Mouse (Mus musculus) neural tube, embryonic 10.5 days (tissue): ENCODE measurements around the gene Cnpy2.
A peak's percentile ranks its signal among the peaks of the same experiment; 100 is the strongest.

Experiments
- DNase-seq: peaks from one replicate; pipeline ENCODE4 v3.0.0-alpha.2; 2017; ENCODE audit warnings: low spot score; ENCODE audit errors: extremely low spot score

The Cnpy2 gene

DNA sequence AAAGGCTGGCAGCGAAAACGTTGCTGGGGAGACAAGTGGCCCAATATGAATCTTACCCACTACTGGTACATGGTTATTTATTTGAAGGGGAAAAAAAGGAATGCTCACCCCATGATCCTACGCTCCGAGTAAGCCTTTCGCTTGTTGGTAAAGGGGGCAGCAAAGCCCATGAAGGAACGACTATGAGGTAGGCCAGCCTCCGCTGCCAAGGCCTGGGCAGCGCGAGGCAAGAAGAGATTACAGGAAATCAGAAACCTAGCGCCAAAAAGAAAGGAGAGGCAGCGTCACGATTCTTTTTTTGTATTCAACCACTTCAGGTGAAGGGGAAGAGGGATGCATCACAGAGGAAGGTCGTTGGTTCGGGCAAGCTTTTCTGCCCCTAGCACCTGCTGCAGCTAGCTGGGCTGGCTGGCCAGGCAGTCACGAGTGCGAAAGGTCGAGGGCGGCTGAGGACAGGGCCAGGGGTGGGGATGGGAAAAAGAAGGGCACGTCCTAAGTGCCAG lies 45.7 kb downstream of the Cnpy2 start:
- no peak for DNase-seq

- peak; percentile 91 for DNase-seq
Observed at GRCm38 (mm10) chr10:128368402-128369217, 46.4 kb downstream of the Cnpy2 start, which contains the start of gene Coq10a. Gene Coq10a (minus strand): TSS chr10:128368997.

GRCm38 (mm10) chr10:128369218-128369543 lies 46.9 kb downstream of the Cnpy2 start:
- no peak for DNase-seq

DNA sequence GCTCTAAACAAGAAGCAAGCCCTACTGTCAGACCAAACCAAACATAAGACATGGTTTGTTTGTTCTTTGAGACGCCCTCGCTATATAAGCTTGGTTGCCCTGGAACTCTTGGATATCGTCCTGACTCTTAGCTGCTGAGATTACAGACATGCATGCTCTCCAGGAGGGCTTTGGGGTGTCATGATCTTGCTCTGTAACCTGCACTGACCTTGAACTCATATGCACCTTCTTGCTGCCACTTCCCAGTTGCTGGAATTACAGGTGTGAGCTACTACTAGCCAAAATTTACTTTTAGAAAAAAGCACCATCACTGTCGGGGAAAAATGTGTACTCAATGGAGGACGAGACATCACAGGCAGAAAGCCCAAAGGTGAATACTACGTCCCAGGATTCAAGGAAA lies 47.3 kb downstream of the Cnpy2 start:
- DNase-seq = no peak

DNA sequence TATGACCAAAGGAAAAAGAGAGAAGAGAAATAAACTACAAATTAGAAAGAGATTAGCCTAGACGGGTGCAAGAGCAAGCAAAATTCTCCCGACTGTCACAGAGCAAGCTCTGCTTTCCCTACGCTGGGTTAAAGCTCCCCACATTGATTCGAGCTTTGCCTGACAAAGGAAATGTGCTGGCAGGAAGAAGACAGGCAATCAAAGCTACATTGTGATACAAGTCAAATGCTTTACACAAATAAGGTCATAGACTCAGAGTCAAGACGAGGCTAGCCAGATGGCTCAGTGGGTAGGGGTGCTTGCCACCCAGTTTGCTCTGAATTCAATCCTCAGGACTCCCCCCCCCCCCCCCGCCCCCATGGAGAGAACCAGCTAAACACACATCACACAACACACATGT lies 47.8 kb downstream of the Cnpy2 start:
- no peak for DNase-seq

DNA sequence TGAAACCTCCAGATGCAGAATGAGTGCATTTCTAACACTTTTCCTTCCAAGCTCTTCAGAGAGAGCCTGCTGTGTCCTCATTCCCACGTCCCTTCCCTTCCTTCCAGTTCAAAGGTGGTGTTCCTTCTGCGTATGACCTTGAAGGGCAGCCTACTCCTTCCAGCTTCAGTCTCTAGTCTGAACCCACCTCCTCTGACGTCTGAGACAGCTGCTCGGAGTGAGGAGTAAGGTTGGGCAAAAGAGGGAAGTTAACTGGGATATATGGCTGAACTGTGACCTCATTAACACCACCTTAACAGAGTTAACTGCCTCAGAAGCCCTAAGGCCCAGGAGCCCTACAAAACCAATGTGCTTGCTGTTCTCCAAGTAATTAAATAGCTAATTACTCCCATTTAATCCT lies 48.3 kb downstream of the Cnpy2 start:
- DNase-seq = no peak

DNA sequence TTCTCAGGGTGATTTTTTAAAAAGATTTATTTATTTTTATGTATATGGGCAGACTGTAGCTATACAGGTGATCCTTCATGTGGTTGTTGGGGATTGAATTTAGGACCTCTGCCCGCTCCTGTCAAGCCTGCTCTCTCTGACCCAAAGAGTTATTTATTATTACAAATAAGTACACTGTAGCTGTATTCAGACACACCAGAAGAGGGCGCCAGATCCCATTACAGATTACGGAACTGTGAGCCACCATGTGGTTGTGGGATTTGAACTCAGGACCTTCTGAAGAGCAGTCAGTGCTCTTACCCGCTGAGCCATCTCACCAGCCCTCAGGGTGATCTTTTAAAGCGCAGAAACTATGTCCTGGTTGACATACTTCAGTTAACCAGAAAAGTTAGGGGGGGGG lies 49.9 kb downstream of the Cnpy2 start:
- no peak for DNase-seq

GRCm38 (mm10) chr10:128372989-128373748 lies 50.9 kb downstream of the Cnpy2 start:
- no peak for DNase-seq

DNA sequence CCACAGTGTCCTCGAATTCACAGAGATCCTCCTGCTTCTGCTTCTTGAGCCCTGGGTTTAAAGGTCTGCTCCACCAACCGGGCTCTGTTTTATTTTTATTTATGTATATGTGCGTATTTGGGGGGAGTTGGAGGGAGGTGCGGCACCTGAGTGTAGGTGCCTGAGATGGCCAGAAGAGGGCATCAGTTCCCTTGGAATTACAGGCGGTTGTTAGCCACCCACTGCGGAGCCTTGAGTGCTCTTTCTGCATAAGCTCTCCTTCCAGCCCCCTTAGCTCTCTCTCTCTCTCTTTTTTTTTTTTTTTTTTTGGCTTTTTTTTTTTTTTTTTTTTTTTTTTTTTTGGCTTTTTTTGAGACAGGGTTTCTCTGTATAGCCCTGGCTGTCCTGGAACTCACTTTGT lies 52.1 kb downstream of the Cnpy2 start:
- DNase-seq = no peak

GRCm38 (mm10) chr10:128376099-128376454 lies 53.8 kb downstream of the Cnpy2 start:
- no peak for DNase-seq

- DNase-seq = peak; percentile 88
Observed at GRCm38 (mm10) chr10:128376455-128377211, 54.4 kb downstream of the Cnpy2 start, which contains the start of gene Ankrd52. Gene Ankrd52 (plus strand): TSS chr10:128377115.
